Mouse (Mus musculus): ENCODE data around the gene Faap20.

Faap20 gene

GRCm38 (mm10) chr4:155220213-155221100 is 29.1 kb upstream of the Faap20 start:
- no peak for DNase-seq (ENCODE audit: extremely low read depth, low read depth, low spot score)

GRCm38 (mm10) chr4:155221106-155221505 is 28.5 kb upstream of the Faap20 start:
- no peak for DNase-seq (ENCODE audit: extremely low read depth, low read depth, low spot score)

GRCm38 (mm10) chr4:155221599-155222551 is 27.7 kb upstream of the Faap20 start:
- no peak for DNase-seq (ENCODE audit: extremely low read depth, low read depth, low spot score)

- no peak for DNase-seq (ENCODE audit: extremely low read depth, low read depth, low spot score)
Measured at GRCm38 (mm10) chr4:155222552-155222840, 27.1 kb upstream of the Faap20 start, which contains the start of gene Ski. Gene Ski (minus strand): TSS chr4:155222592.

GRCm38 (mm10) chr4:155222841-155223593 is 26.6 kb upstream of the Faap20 start:
- DNase-seq (ENCODE audit: extremely low read depth, low read depth, low spot score), result no peak

- no peak for DNase-seq (ENCODE audit: extremely low read depth, low read depth, low spot score)
Measured at GRCm38 (mm10) chr4:155223594-155224528, 25.7 kb upstream of the Faap20 start.

- no peak for DNase-seq (ENCODE audit: extremely low read depth, low read depth, low spot score)
Measured at GRCm38 (mm10) chr4:155225918-155226317, 23.7 kb upstream of the Faap20 start.

GRCm38 (mm10) chr4:155227986-155228385 is 21.6 kb upstream of the Faap20 start:
- DNase-seq (ENCODE audit: extremely low read depth, low read depth, low spot score), result no peak

GRCm38 (mm10) chr4:155228461-155228860 is 21.1 kb upstream of the Faap20 start:
- no peak for DNase-seq (ENCODE audit: extremely low read depth, low read depth, low spot score)

- DNase-seq (ENCODE audit: extremely low read depth, low read depth, low spot score), result no peak
Measured at GRCm38 (mm10) chr4:155233878-155234277, 15.7 kb upstream of the Faap20 start.

- no peak for DNase-seq (ENCODE audit: extremely low read depth, low read depth, low spot score)
Measured at GRCm38 (mm10) chr4:155234371-155235310, 15.0 kb upstream of the Faap20 start.

- DNase-seq (ENCODE audit: extremely low read depth, low read depth, low spot score), result no peak
Measured at GRCm38 (mm10) chr4:155235311-155236119, 14.1 kb upstream of the Faap20 start.

GRCm38 (mm10) chr4:155236737-155237385 is 12.7 kb upstream of the Faap20 start:
- DNase-seq (ENCODE audit: extremely low read depth, low read depth, low spot score), result no peak

GRCm38 (mm10) chr4:155238276-155238675 is 11.3 kb upstream of the Faap20 start:
- DNase-seq (ENCODE audit: extremely low read depth, low read depth, low spot score), result no peak

GRCm38 (mm10) chr4:155239494-155239893 is 10.1 kb upstream of the Faap20 start:
- DNase-seq (ENCODE audit: extremely low read depth, low read depth, low spot score), result no peak

- no peak for DNase-seq (ENCODE audit: extremely low read depth, low read depth, low spot score)
Measured at GRCm38 (mm10) chr4:155241789-155242188, 7.8 kb upstream of the Faap20 start.

- no peak for DNase-seq (ENCODE audit: extremely low read depth, low read depth, low spot score)
Measured at GRCm38 (mm10) chr4:155242292-155242691, 7.3 kb upstream of the Faap20 start.

- no peak for DNase-seq (ENCODE audit: extremely low read depth, low read depth, low spot score)
Measured at GRCm38 (mm10) chr4:155243233-155243632, 6.4 kb upstream of the Faap20 start.
